Mouse (Mus musculus): ENCODE measurements around the gene Foxi2. TPM values are rescaled to one million over a fixed set of nuclear protein-coding genes. Genes with fewer than 3 reads are reported as not detected.

Gene Foxi2
- 0.07 and 0.08 TPM in 2 replicates for polyA plus RNA-seq (2012; rRNA removed)

GRCm38 (mm10) chr7:135410237-135410965 lies at the start of gene Foxi2:
Gene Foxi2 (plus strand): TSS chr7:135410308.

Other genes with a start within 250 kb of the Foxi2 start
- gene Nps, start 151.6 kb upstream of the Foxi2 start, polyA plus RNA-seq (2012; rRNA removed) = 0.06 and 0.12 TPM in 2 replicates
- 0.01 TPM in 1 of 2 replicates, not detected in the other for gene Clrn3, start 118.3 kb downstream of the Foxi2 start, polyA plus RNA-seq (2012; rRNA removed)
- 1.0 and 1.2 TPM in 2 replicates for gene Ptpre, start 127.2 kb downstream of the Foxi2 start, polyA plus RNA-seq (2012; rRNA removed)

Measured in central nervous system, embryonic 11.5 days (tissue).